Mouse (Mus musculus) megakaryocyte, embryonic 14.5 days (primary cell): ENCODE results near the gene Eya2.

Experiments
- FLI1 ChIP-seq: IDR thresholded peaks from 2 replicates; pipeline ENCODE4 v1.6.1; 2012; ENCODE audit warnings: low read length, inconsistent platforms, mixed read lengths
- GATA1 ChIP-seq: IDR thresholded peaks from 3 replicates; pipeline ENCODE4 v1.6.1; 2012; ENCODE audit warnings: mixed read lengths, low read length, inconsistent platforms, borderline replicate concordance

- TF ChIP-seq GATA1, result no peak
- no peak for TF ChIP-seq FLI1
Observed at GRCm38 (mm10) chr2:165820504-165821095, 225.8 kb downstream of the Eya2 start.
